Mouse (Mus musculus) MEL (cell line): ENCODE data around the gene Cnot3.

Experiments used
- CHD1 ChIP-seq: IDR thresholded peaks from 2 replicates; pipeline ENCODE4 v1.6.1; 2012; ENCODE audit warnings: low read depth, mild to moderate bottlenecking, inconsistent platforms, low read length, improper control_type of control experiment
- CTCF ChIP-seq, 3 experiments: IDR thresholded peaks in 2 of 3; conservative IDR thresholded peaks in 1 of 3; 2 replicates each; pipeline ENCODE4 v1.5.1; 2011 to 2012; ENCODE audit warnings: low read length in 3 of 3, low read depth in 2 of 3, mild to moderate bottlenecking in 2 of 3, improper control_type of control experiment in 1 of 3, inconsistent platforms in 1 of 3, mixed read lengths in 1 of 3, moderate library complexity in 1 of 3; ENCODE audit not compliant: control insufficient read depth in 1 of 3, insufficient read depth in 1 of 3, poor library complexity in 1 of 3, severe bottlenecking in 1 of 3
- EP300 ChIP-seq, 2 experiments: IDR thresholded peaks; 2 replicates each; pipeline ENCODE4 v1.6.1; 2011; ENCODE audit warnings: improper control_type of control experiment in 2 of 2, low read length in 2 of 2, low read depth in 1 of 2, mild to moderate bottlenecking in 1 of 2
- ETS1 ChIP-seq: IDR thresholded peaks from 2 replicates; pipeline ENCODE4 v1.6.1; 2012; ENCODE audit warnings: low read depth, mild to moderate bottlenecking, inconsistent platforms, low read length, improper control_type of control experiment, moderate library complexity
- GATA1 ChIP-seq: IDR thresholded peaks from 2 replicates; pipeline ENCODE4 v1.6.1; 2011; ENCODE audit warnings: low read depth, low read length, improper control_type of control experiment
- MAZ ChIP-seq: IDR thresholded peaks from 2 replicates; pipeline ENCODE4 v1.6.1; 2012; ENCODE audit warnings: low read depth, mild to moderate bottlenecking, inconsistent platforms, low read length, improper control_type of control experiment
- POLR2A ChIP-seq, 2 experiments: IDR thresholded peaks; 2 replicates each; pipeline ENCODE4 v1.6.1; 2011 to 2012; ENCODE audit warnings: low read length in 2 of 2, mild to moderate bottlenecking in 2 of 2, control low read depth in 1 of 2, improper control_type of control experiment in 1 of 2, low read depth in 1 of 2, moderate library complexity in 1 of 2; ENCODE audit not compliant: control insufficient read depth in 1 of 2, insufficient read depth in 1 of 2, poor library complexity in 1 of 2
- POLR2AphosphoS2 ChIP-seq: IDR thresholded peaks from 2 replicates; pipeline ENCODE4 v1.6.1; 2011; ENCODE audit warnings: low read length, improper control_type of control experiment
- SIN3A ChIP-seq: IDR thresholded peaks from 2 replicates; pipeline ENCODE4 v1.6.1; 2012; ENCODE audit warnings: low read length, improper control_type of control experiment, inconsistent platforms
- USF1 ChIP-seq: IDR thresholded peaks from 2 replicates; pipeline ENCODE4 v1.6.1; 2014; ENCODE audit warnings: low read depth, mild to moderate bottlenecking, inconsistent platforms, low read length, improper control_type of control experiment, moderate library complexity

- TF ChIP-seq CTCF (IDR thresholded peaks at IDR 0.05 in 2 of 3, conservative IDR thresholded peaks at IDR 0.05 in 1 of 3; ENCODE audit: control insufficient read depth in 1 of 3, insufficient read depth in 1 of 3, low read depth in 2 of 3, low read length in 3 of 3, poor library complexity in 1 of 3, severe bottlenecking in 1 of 3) (no peak), MAZ (no peak; the same call in 1 of the 2 replicates), ETS1 (no peak), POLR2A (IDR thresholded peaks at IDR 0.05; ENCODE audit: control insufficient read depth in 1 of 2, insufficient read depth in 1 of 2, low read depth in 1 of 2, low read length in 2 of 2, poor library complexity in 1 of 2) (no peak), EP300 (IDR thresholded peaks at IDR 0.05; ENCODE audit: low read depth in 1 of 2, low read length in 2 of 2) (no peak), POLR2AphosphoS2 (no peak), GATA1 (no peak), SIN3A (no peak), USF1 (no peak), CHD1 (no peak)
Measured at GRCm38 (mm10) chr7:3694076-3694948, 49.2 kb downstream of the Cnot3 start.
